Comparison of ENCODE assay signal across 13 mouse cellular contexts in genomic region chr14:118688643-118689042, GRCm38 (mm10). TPM values are rescaled to one million over a fixed set of nuclear protein-coding genes. Genes with fewer than 3 reads are reported as not detected.
DNase-seq lines count a peak whose midpoint lies in the region; ATAC-seq lines count a peak whose summit lies in the region.
"Had no signal": no experiment of that assay in that cellular context is flagged by ENCODE, and none has a peak within 500 bp of the region (broad histone marks: within the 10 kb centered on the region; RNA-seq: fewer than 3 reads in every experiment).

No protein-coding gene starts in this region.

- H3K9me3 ChIP-seq in hindbrain, embryonic 16.5 days (ENCODE audit: control insufficient read depth, low read length): no peaks in the 10 kb centered on the region
- H3K9me3 ChIP-seq in hindbrain, embryonic 12.5 days (replicated peaks): no peaks in the 10 kb centered on the region
- H3K9me3 ChIP-seq in limb, embryonic 10.5 days (replicated peaks): no peaks in the 10 kb centered on the region
- H3K9me3 ChIP-seq in stomach, embryonic 15.5 days: no peaks in the 10 kb centered on the region
- no peaks in the 10 kb centered on the region for H3K9me3 ChIP-seq in liver, embryonic 12.5 days (replicated peaks)

- 0 out of 2 replicates have a peak, but pooled peaks have one; percentile 10 for ATAC-seq in hindbrain, embryonic 16.5 days
- no peak for ATAC-seq in hindbrain, embryonic 12.5 days (ENCODE audit: low FRiP score)
- ATAC-seq in stomach, embryonic 15.5 days (ENCODE audit: insufficient read depth, low FRiP score, low read depth): peak; percentile 74; the same call in 1 of the 2 replicates
- ATAC-seq in liver, embryonic 12.5 days: no peak
- ATAC-seq: Patski had no signal

- no peak overlapping the region for H3K4me3 ChIP-seq in hindbrain, embryonic 16.5 days (ENCODE audit: low read length)
- no peak overlapping the region for H3K4me3 ChIP-seq in hindbrain, embryonic 12.5 days
- no peak overlapping the region for H3K4me3 ChIP-seq in limb, embryonic 10.5 days
- H3K4me3 ChIP-seq in stomach, embryonic 15.5 days (replicated peaks): no peak overlapping the region
- H3K4me3 ChIP-seq in liver, embryonic 12.5 days: no peak overlapping the region

- peaks cover 3% of the 10 kb centered on the region; the same call in 1 of the 2 replicates for H3K4me1 ChIP-seq in hindbrain, embryonic 16.5 days (ENCODE audit: control insufficient read depth, insufficient read depth, low read depth, low read length)
- peaks cover 24% of the 10 kb centered on the region for H3K4me1 ChIP-seq in hindbrain, embryonic 12.5 days
- H3K4me1 ChIP-seq in limb, embryonic 10.5 days: peaks cover 35% of the 10 kb centered on the region
- H3K4me1 ChIP-seq in stomach, embryonic 15.5 days: peaks cover 7% of the 10 kb centered on the region; the same call in 1 of the 2 replicates
- peaks cover 18% of the 10 kb centered on the region; the same call in 1 of the 2 replicates for H3K4me1 ChIP-seq in liver, embryonic 12.5 days

- H3K36me3 ChIP-seq in hindbrain, embryonic 16.5 days (ENCODE audit: control insufficient read depth, insufficient read depth, low read length): no peaks in the 10 kb centered on the region
- no peaks in the 10 kb centered on the region for H3K36me3 ChIP-seq in hindbrain, embryonic 12.5 days
- H3K36me3 ChIP-seq in limb, embryonic 10.5 days: no peaks in the 10 kb centered on the region
- no peaks in the 10 kb centered on the region for H3K36me3 ChIP-seq in stomach, embryonic 15.5 days
- H3K36me3 ChIP-seq in liver, embryonic 12.5 days: no peaks in the 10 kb centered on the region

- DNase-seq in urinary bladder, postnatal 14 days (ENCODE audit: low spot score): peak; percentile 74
- DNase-seq in urinary bladder, postnatal 4 days (ENCODE audit: low spot score in 2 of 2): no peak
- DNase-seq in limb, embryonic 10.5 days (ENCODE audit: low spot score): no peak
- DNase-seq in layer of hippocampus, postnatal 10 days (ENCODE audit: low spot score in 2 of 2): no peak
- DNase-seq: adrenal gland, postnatal 14 days; cerebellum, adult 9-10 months; heart, postnatal 10 days; left cerebral cortex, postnatal 4 days had no signal

- H3K27me3 ChIP-seq in hindbrain, embryonic 16.5 days (replicated peaks; ENCODE audit: control insufficient read depth, insufficient read depth, low read length): no peaks in the 10 kb centered on the region
- H3K27me3 ChIP-seq in hindbrain, embryonic 12.5 days: no peaks in the 10 kb centered on the region
- H3K27me3 ChIP-seq in limb, embryonic 10.5 days (ENCODE audit: low read depth, poor library complexity, severe bottlenecking): no peaks in the 10 kb centered on the region
- no peaks in the 10 kb centered on the region for H3K27me3 ChIP-seq in stomach, embryonic 15.5 days (replicated peaks)
- no peaks in the 10 kb centered on the region for H3K27me3 ChIP-seq in liver, embryonic 12.5 days (replicated peaks)
- H3K27me3 ChIP-seq: Patski had no signal

- no peak overlapping the region for H3K9ac ChIP-seq in hindbrain, embryonic 16.5 days (ENCODE audit: low read depth, low read length)
- no peak overlapping the region for H3K9ac ChIP-seq in hindbrain, embryonic 12.5 days
- no peak overlapping the region for H3K9ac ChIP-seq in stomach, embryonic 15.5 days
- H3K9ac ChIP-seq in liver, embryonic 12.5 days: no peak overlapping the region

- H3K27ac ChIP-seq in hindbrain, embryonic 16.5 days (ENCODE audit: low read depth, low read length): no peak overlapping the region
- H3K27ac ChIP-seq in hindbrain, embryonic 12.5 days: no peak overlapping the region
- peak overlapping the region; percentile 63; the same call in 1 of the 2 replicates for H3K27ac ChIP-seq in limb, embryonic 10.5 days
- H3K27ac ChIP-seq in stomach, embryonic 15.5 days: peak overlapping the region; percentile 67
- no peak overlapping the region for H3K27ac ChIP-seq in liver, embryonic 12.5 days

- 65% methylated on average over 5 of the region's 5 CpGs for WGBS in hindbrain, embryonic 16.5 days
- WGBS in hindbrain, embryonic 12.5 days: 83% methylated on average over 5 of the region's 5 CpGs
- 85% methylated on average over 5 of the region's 5 CpGs for WGBS in limb, embryonic 10.5 days
- 53% methylated on average over 5 of the region's 5 CpGs for WGBS in stomach, embryonic 15.5 days
- 75% methylated on average over 5 of the region's 5 CpGs for WGBS in liver, embryonic 12.5 days (ENCODE audit: insufficient replicate concordance)

- H3K4me2 ChIP-seq in hindbrain, embryonic 16.5 days (ENCODE audit: low read length): no peak overlapping the region
- H3K4me2 ChIP-seq in hindbrain, embryonic 12.5 days (replicated peaks): no peak overlapping the region
- H3K4me2 ChIP-seq in stomach, embryonic 15.5 days: no peak overlapping the region; the same call in 1 of the 2 replicates
- no peak overlapping the region for H3K4me2 ChIP-seq in liver, embryonic 12.5 days

RNA-seq across cellular contexts. Expression of gene Abcc4, which starts 17.4 kb away (rescaled TPM):
- 2.5 and 2.6 TPM in 2 replicates for polyA plus RNA-seq in hindbrain, embryonic 16.5 days (2015; fragmentation: Nextera tagmentation; extraction: Ambion mirVana)
- 2.8 and 3.2 TPM in 2 replicates for polyA plus RNA-seq in hindbrain, embryonic 12.5 days (2016; fragmentation: Nextera tagmentation; extraction: Ambion mirVana)
- polyA plus RNA-seq in limb, embryonic 10.5 days (2016; fragmentation: Nextera tagmentation; extraction: Ambion mirVana): 2.1 and 2.5 TPM in 2 replicates
- polyA plus RNA-seq in stomach, embryonic 15.5 days (2015; fragmentation: Nextera tagmentation; extraction: Ambion mirVana): 4.0 and 4.6 TPM in 2 replicates
- total RNA-seq in layer of hippocampus, postnatal 10 days (2021): 1 to 10 TPM; 7.4 to 7.7 TPM
- polyA plus RNA-seq in liver, embryonic 12.5 days (2016; fragmentation: Nextera tagmentation; extraction: Ambion mirVana): 3.0 and 3.4 TPM in 2 replicates

Comparison
In these comparisons a context has a peak if more than half of its experiments do, and no peak if none do; other contexts are left out.
1. ATAC-seq: peak in hindbrain, embryonic 16.5 days (single experiment) and stomach, embryonic 15.5 days (single experiment); none in hindbrain, embryonic 12.5 days (single experiment) and liver, embryonic 12.5 days (single experiment).
2. H3K27ac ChIP-seq: peak in limb, embryonic 10.5 days (single experiment) and stomach, embryonic 15.5 days (single experiment); none in hindbrain, embryonic 16.5 days (single experiment), hindbrain, embryonic 12.5 days (single experiment) and liver, embryonic 12.5 days (single experiment).